Mouse (Mus musculus) heart, embryonic 10.5 days (tissue): ENCODE results near the gene Cend1. TPM values are rescaled to one million over a fixed set of nuclear protein-coding genes. Genes with fewer than 3 reads are reported as not detected.
A peak's percentile ranks its signal among the peaks of the same experiment; 100 is the strongest.
"Not testable (repeated sequence)": the region's sequence is repeated elsewhere in the genome, so short reads cannot be mapped to it uniquely, and the experiment has no call there.

Source experiments
- DNase-seq: peaks from one replicate; pipeline ENCODE4 v3.0.0-alpha.2; 2017; ENCODE audit warnings: low spot score
- H3K27ac ChIP-seq: fragments of 300-500 bp; sonication (generic); 2 replicates; pipeline ENCODE4 v1.5.1; 2016; ENCODE audit warnings: mild to moderate bottlenecking
- H3K27me3 ChIP-seq: fragments of 300-500 bp; sonication (generic); 2 replicates; pipeline ENCODE4 v1.6.1; 2016; ENCODE audit warnings: mild to moderate bottlenecking; ENCODE audit not compliant: poor library complexity, insufficient read depth, severe bottlenecking
- H3K36me3 ChIP-seq: fragments of 300-500 bp; sonication (generic); 2 replicates; pipeline ENCODE4 v1.6.1; 2016; ENCODE audit warnings: mild to moderate bottlenecking, moderate library complexity
- H3K4me1 ChIP-seq: fragments of 300-500 bp; sonication (generic); 2 replicates; pipeline ENCODE4 v1.6.1; 2016; ENCODE audit warnings: mild to moderate bottlenecking
- H3K4me3 ChIP-seq: fragments of 300-500 bp; sonication (generic); 2 replicates; pipeline ENCODE4 v1.5.1; 2016; ENCODE audit warnings: mild to moderate bottlenecking, moderate library complexity
- H3K9me3 ChIP-seq: fragments of 300-500 bp; sonication (generic); 2 replicates; pipeline ENCODE4 v1.6.1; 2016; ENCODE audit warnings: mild to moderate bottlenecking, moderate library complexity
- WGBS: fragments of 180-500 bp; shearing (Covaris S2); methylation state at CpG from one replicate; pipeline ENCODE4 v1.1.7; 2016; 5-methylcytosine and 5-hydroxymethylcytosine counted together
- polyA plus RNA-seq: library from polyadenylated mRNA; unstranded; fragments of >200 nt; fragmentation: Nextera tagmentation; extraction: Ambion mirVana; gene quantifications from 2 replicates; pipeline ENCODE4 v1.2.1, GENCODE M21; 2016

Cend1 gene
- polyA plus RNA-seq, 1 experiment from 2014 or later, result 13.7 TPM

GRCm38 (mm10) chr7:141407670-141408069 lies 21.6 kb downstream of the Cend1 start:
- 93% methylated on average over 7 of the region's 7 CpGs for WGBS
- H3K4me1 ChIP-seq, H3K27me3 ChIP-seq, DNase-seq, H3K9me3 ChIP-seq, H3K27ac ChIP-seq, H3K4me3 ChIP-seq: not testable (repeated sequence)
- H3K36me3 ChIP-seq, result peaks cover 42% of the 10 kb centered on the region

DNA sequence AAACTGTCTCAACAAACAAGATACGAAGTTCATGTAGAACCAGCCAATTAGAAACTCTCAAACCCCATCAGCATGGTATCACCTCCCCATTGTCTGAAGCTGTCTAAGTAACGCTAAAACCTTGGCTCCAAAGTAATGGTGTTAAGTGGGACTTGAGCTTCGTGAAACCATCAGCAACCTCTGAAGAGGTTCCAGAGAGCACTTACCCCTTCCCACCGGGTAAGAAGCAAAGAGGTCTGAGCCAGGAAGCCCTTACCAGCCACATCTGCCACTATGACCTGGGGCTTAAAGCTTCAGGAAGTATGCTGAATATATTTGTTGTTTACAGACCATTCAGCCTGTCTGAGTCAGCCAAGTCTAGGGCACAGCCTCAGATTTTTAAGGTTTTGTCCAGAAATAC lies 23.8 kb downstream of the Cend1 start:
- Histone ChIP-seq H3K4me3 (no peak overlapping the region), H3K27me3 (no peaks in the 10 kb centered on the region), H3K9me3 (no peaks in the 10 kb centered on the region), H3K4me1 (peaks cover 5% of the 10 kb centered on the region; the same call in 1 of the 2 replicates), H3K27ac (no peak overlapping the region), H3K36me3 (peaks cover 62% of the 10 kb centered on the region)
- 72% methylated on average over 4 of the region's 4 CpGs for WGBS
- no peak for DNase-seq

GRCm38 (mm10) chr7:141403305-141403704 lies 26.0 kb downstream of the Cend1 start:
- Histone ChIP-seq H3K36me3 (peaks cover 64% of the 10 kb centered on the region), H3K4me3 (no peak overlapping the region), H3K9me3 (no peaks in the 10 kb centered on the region), H3K4me1 (no peaks in the 10 kb centered on the region), H3K27me3 (no peaks in the 10 kb centered on the region), H3K27ac (no peak overlapping the region)
- WGBS, result 41% methylated on average over 5 of the region's 5 CpGs
- peak; percentile 84 for DNase-seq

DNA sequence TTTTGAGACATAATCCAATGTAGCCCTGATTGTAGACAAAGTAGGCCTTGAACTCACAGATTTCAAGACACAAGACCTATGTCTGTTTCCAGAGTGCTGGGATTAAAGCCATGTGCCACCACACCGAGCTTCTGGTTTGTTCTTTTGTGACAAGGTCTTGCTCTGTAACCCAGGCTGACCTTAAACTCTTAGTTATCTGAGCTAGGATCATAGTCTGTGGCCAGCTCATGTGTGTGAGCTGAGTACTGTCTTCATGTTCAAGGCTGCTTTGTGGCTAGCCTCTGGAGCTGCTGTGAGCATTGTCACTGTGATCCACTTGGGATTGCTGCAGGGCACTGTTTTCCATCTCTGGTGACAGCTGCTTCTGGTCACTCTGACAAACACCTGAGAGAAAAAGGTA lies 33.9 kb downstream of the Cend1 start:
- no peak for DNase-seq
- no peaks in the 10 kb centered on the region for H3K9me3 ChIP-seq
- no peak overlapping the region for H3K4me3 ChIP-seq
- H3K27me3 ChIP-seq, result no peaks in the 10 kb centered on the region; the same call in 1 of the 2 replicates
- peaks cover 15% of the 10 kb centered on the region for H3K4me1 ChIP-seq
- peaks cover 43% of the 10 kb centered on the region for H3K36me3 ChIP-seq
- 73% methylated on average over 1 of the region's 1 CpGs for WGBS
- no peak overlapping the region for H3K27ac ChIP-seq

- WGBS, result 21% methylated on average over 6 of the region's 6 CpGs
- Histone ChIP-seq H3K36me3 (peaks cover 37% of the 10 kb centered on the region), H3K9me3 (no peaks in the 10 kb centered on the region), H3K4me3 (no peak overlapping the region), H3K27ac (no peak overlapping the region), H3K4me1 (peaks cover 15% of the 10 kb centered on the region), H3K27me3 (no peaks in the 10 kb centered on the region; the same call in 1 of the 2 replicates)
- DNase-seq, result peak; percentile 84
Measured at GRCm38 (mm10) chr7:141394771-141395170, 34.5 kb downstream of the Cend1 start.

GRCm38 (mm10) chr7:141394158-141394557 lies 35.1 kb downstream of the Cend1 start:
- no peak overlapping the region for H3K4me3 ChIP-seq

GRCm38 (mm10) chr7:141392552-141393222 lies 36.6 kb downstream of the Cend1 start:
- 33% methylated on average over 9 of the region's 9 CpGs for WGBS
- H3K36me3 ChIP-seq, result peaks cover 17% of the 10 kb centered on the region
- H3K9me3 ChIP-seq, result no peaks in the 10 kb centered on the region
- no peaks in the 10 kb centered on the region; the same call in 1 of the 2 replicates for H3K27me3 ChIP-seq
- peak overlapping the region; percentile 85 for H3K4me3 ChIP-seq
- peaks cover 15% of the 10 kb centered on the region for H3K4me1 ChIP-seq
- DNase-seq, result no peak
- peak overlapping the region; percentile 89 for H3K27ac ChIP-seq

More at GRCm38 (mm10) chr7:141394158-141394557, 35.1 kb downstream of the Cend1 start:
- Histone ChIP-seq H3K9me3 (no peaks in the 10 kb centered on the region), H3K4me1 (peaks cover 15% of the 10 kb centered on the region), H3K36me3 (peaks cover 31% of the 10 kb centered on the region), H3K27me3 (no peaks in the 10 kb centered on the region; the same call in 1 of the 2 replicates), H3K27ac (no peak overlapping the region)
- 84% methylated on average over 7 of the region's 7 CpGs for WGBS
- DNase-seq, result no peak

DNA sequence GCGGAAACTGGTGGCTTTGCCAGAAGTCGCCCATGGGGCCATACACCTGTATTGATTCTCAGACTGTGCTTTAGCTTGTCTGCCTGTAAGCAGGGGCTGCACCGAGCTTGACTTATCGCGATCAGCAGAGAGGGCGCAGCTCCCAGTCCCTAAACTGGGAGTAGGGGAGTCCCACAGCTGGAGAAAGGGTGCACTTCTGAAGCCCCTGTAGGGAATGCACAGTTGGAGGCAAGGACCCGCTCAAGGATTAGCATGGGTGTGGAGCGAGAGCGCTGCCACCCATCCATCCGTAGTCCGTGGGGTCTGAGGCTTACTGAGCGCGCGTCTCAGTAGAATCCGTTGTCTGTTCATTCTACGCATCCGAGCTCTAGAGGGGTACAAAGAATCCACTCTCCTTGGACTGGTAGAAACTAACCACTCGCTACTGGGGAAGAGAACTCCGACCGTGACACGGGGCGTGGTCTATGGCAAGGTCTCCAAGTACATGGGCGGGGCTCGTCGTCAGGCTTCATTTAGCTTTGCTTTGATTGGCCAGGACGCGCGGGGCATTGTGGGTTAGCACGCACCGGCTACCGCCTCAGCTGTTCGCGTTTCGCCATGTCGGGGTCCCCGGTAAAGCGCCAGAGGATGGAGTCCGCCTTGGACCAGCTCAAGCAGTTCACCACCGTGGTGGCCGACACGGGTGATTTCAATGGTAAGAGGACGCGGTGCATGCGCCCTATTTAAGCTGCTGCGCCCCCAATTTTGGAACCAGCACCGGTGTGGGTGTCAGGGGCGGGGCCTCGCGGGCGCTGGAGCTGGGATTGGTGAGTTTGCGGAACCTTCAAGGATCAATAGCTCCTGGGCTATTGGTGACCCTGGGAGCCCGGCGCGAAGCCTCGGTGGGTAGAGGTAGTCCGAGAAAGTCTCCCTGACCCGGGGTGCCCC lies 37.4 kb downstream of the Cend1 start, which contains the start of gene Taldo1:
Gene Taldo1, plus strand, starts transcription at position 575 of the 927 bp plus-strand sequence.
- under 1% methylated on average over 57 of the region's 57 CpGs for WGBS

DNA sequence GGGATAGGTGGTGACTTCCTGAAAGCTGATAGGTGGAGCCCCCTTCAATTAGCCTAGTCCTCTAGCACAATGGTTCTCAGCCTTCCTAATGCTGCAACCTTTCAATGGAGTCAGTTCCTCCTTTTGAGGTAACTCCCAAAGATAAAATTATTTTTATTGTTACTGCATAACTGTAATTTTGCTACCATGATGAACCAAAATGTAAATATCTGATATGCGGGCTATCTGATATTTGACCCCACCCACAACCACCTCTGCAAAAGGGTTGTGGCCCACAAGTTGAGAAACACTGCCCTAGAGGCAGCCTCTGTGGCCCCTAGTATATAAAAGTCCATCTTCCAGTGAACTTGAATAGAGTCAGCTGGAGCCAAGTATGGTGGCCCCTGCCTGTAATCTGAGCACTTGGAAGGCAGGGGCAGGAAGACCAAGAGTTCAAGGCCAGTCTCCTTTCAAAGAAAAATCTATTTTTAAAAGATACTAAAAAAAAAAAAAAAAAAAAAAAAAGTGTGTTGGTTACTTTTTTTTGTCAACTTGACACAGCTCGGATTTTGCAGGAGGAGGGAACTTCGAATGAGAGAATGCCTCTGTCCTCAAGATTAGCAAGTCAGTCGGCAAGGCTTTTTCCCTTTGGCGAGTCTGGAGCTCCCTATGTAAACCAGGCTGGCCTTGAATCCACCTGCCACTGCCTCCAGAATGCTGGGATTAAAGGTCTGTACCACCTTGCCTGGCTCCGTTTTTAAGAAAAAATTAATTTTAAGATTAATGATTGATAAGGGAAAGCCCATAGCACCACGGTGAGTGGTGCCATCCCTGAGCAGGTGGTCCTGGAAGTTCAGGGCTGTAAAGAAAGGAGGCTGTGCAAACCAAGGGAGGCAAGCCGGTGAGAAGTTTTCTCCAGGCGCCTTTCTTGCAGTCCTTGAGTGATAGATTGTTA lies 38.7 kb downstream of the Cend1 start:
- Histone ChIP-seq H3K36me3 (0 out of 2 replicates have a peak, but pooled peaks cover 3% of the 10 kb centered on the region), H3K4me3 (peak overlapping the region; percentile 85; the same call in 1 of the 2 replicates), H3K9me3 (no peaks in the 10 kb centered on the region), H3K27ac (no peak overlapping the region), H3K27me3 (peaks cover 5% of the 10 kb centered on the region; the same call in 1 of the 2 replicates), H3K4me1 (peaks cover 15% of the 10 kb centered on the region)
- no peak for DNase-seq
- 55% methylated on average over 9 of the region's 9 CpGs for WGBS

More for the DNA sequence above, 37.4 kb downstream of the Cend1 start, which contains the start of gene Taldo1:
- peak; percentile 98 for DNase-seq
- Histone ChIP-seq H3K4me3 (peak within 1 kb of the TSS; percentile 85), H3K27me3 (no peaks in the 10 kb centered on the region; the same call in 1 of the 2 replicates), H3K27ac (peak within 1 kb of the TSS; percentile 89), H3K4me1 (peaks cover 15% of the 10 kb centered on the region), H3K36me3 (peaks cover 14% of the 10 kb centered on the region), H3K9me3 (no peaks in the 10 kb centered on the region)

DNA sequence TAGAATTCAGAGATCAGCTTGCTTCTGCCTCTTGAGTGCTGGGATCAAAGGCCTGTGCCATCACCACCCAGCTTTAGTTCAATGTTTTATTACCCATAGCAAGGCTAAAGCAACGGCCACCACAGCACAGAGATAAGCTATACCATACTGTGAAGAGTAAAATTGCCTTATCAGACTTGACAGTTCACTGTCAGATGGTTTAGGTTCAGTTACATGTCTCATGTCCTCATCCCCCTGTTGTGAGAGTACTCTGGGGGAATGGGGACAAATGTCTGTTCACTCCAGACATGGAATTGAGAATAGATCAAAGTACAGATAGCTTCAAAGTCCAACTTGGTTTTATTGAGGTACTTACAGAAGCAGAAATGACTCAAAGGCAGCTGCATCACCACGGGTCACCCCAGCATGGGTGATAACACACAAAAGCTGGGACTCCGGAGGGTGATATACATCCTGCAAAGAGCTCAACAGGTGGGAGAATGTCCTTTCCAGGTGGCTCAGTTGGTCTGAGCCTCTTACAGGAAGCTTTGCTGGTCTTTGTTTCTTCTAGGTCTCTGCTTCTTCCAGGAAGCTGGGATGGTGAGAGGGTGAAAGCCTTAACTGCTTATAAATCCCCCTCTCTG lies 40.7 kb downstream of the Cend1 start:
- DNase-seq, result no peak
- 53% methylated on average over 3 of the region's 3 CpGs for WGBS
- no peaks in the 10 kb centered on the region for H3K9me3 ChIP-seq
- peaks cover 16% of the 10 kb centered on the region; the same call in 1 of the 2 replicates for H3K27me3 ChIP-seq
- peaks cover 15% of the 10 kb centered on the region for H3K4me1 ChIP-seq
- H3K27ac ChIP-seq, result no peak overlapping the region
- H3K36me3 ChIP-seq, result no peaks in the 10 kb centered on the region
- H3K4me3 ChIP-seq, result no peak overlapping the region

- Histone ChIP-seq H3K27me3 (peaks cover 18% of the 10 kb centered on the region; the same call in 1 of the 2 replicates), H3K36me3 (no peaks in the 10 kb centered on the region), H3K4me3 (no peak overlapping the region), H3K9me3 (no peaks in the 10 kb centered on the region), H3K27ac (no peak overlapping the region), H3K4me1 (peaks cover 12% of the 10 kb centered on the region)
- no peak for DNase-seq
- WGBS, result 59% methylated on average over 2 of the region's 2 CpGs
Measured at GRCm38 (mm10) chr7:141387807-141388486, 41.3 kb downstream of the Cend1 start.
